Mouse (Mus musculus) myocyte (in vitro differentiated cells): ENCODE data around the gene Gm10518.

Experiments used
- E2F4 ChIP-seq: IDR thresholded peaks from one replicate; pipeline ENCODE4 v1.6.1; 2011; ENCODE audit warnings: mild to moderate bottlenecking, control low read depth, moderate library complexity; ENCODE audit not compliant: insufficient read depth
- POLR2A ChIP-seq: IDR thresholded peaks from one replicate; pipeline ENCODE4 v1.6.1; 2011; ENCODE audit warnings: low read depth, mild to moderate bottlenecking, control low read depth, moderate library complexity; ENCODE audit not compliant: insufficient read length
- SRF ChIP-seq: IDR thresholded peaks from one replicate; pipeline ENCODE4 v1.6.1; 2011; ENCODE audit warnings: low read depth; ENCODE audit not compliant: control insufficient read depth, insufficient read length
- TCF12 ChIP-seq: IDR thresholded peaks from one replicate; pipeline ENCODE4 v1.6.1; 2011; ENCODE audit warnings: mild to moderate bottlenecking, control low read depth; ENCODE audit not compliant: poor library complexity, insufficient read depth, severe bottlenecking

DNA sequence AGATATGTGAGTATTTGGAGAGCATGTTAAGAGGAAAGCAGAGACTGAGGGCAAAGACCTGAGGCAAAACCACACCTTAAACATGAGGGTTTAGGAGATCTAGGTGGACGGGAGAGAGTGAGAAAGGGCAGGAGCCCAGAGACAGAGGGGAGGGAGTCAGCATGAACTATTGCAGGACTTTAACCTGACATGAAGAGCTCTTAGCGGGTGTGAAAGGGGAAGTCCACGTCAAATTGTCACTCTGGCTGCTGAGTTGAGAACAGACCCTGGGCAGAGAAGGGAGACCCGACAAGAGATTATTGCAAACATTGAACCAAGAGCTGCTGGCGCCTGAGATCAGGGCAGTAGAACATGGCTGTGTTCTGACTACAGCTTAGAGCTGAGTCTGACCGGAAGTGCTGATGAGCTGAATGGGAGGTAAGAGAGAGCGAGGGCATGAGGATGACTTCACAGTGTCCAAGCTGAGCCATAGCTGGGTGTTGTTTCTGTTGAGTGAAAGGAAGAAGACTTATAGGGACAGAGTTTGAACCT is 29.6 kb downstream of the Gm10518 start:
- TF ChIP-seq POLR2A (no peak), E2F4 (no peak), TCF12 (no peak), SRF (no peak)
